In genomic region chr13:48694090-48695064, GRCm38 (mm10) we compare ENCODE assay signal across 8 mouse cellular contexts. TPM values are rescaled to one million over a fixed set of nuclear protein-coding genes. Genes with fewer than 3 reads are reported as not detected.
DNase-seq lines count a peak whose midpoint lies in the region; ATAC-seq and TF ChIP-seq lines count a peak whose summit lies in the region.

No protein-coding gene starts in this region.

- H3K4me3 ChIP-seq in lung, embryonic 15.5 days, result no peak overlapping the region
- H3K4me3 ChIP-seq in heart, embryonic 14.5 days (ENCODE audit: control insufficient read depth in 1 of 2, insufficient read depth in 1 of 2, low read depth in 1 of 2, low read length in 2 of 2), result no peak overlapping the region
- no peak overlapping the region; the same call in 1 of the 2 replicates for H3K4me3 ChIP-seq in limb, embryonic 11.5 days (ENCODE audit: low read depth, low read length)
- H3K4me3 ChIP-seq in thymus, adult 2 months (ENCODE audit: control insufficient read depth, insufficient read depth, low read length), result no peak overlapping the region

- H3K27ac ChIP-seq in lung, embryonic 15.5 days, result peak overlapping the region; percentile 33
- peak overlapping the region; percentile 78 to 79 for H3K27ac ChIP-seq in heart, embryonic 14.5 days (replicated peaks in 1 of 2; ENCODE audit: control insufficient read depth in 1 of 2, insufficient read depth in 1 of 2, low read depth in 2 of 2, low read length in 2 of 2)
- 0 out of 2 replicates have a peak overlapping the region, but pooled peaks have one; percentile 71 for H3K27ac ChIP-seq in limb, embryonic 11.5 days (replicated peaks; ENCODE audit: low read depth, low read length)
- H3K27ac ChIP-seq in thymus, adult 2 months (ENCODE audit: control insufficient read depth, insufficient read depth, low read length), result no peak overlapping the region

- 17% methylated on average over 27 of the region's 27 CpGs for WGBS in lung, embryonic 15.5 days
- 50% methylated on average over 27 of the region's 27 CpGs for WGBS in heart, embryonic 14.5 days
- WGBS in limb, embryonic 11.5 days, result 35% methylated on average over 27 of the region's 27 CpGs
- WGBS in thymus, adult 2 months, result 79% methylated on average over 27 of the region's 27 CpGs

- H3K36me3 ChIP-seq in lung, embryonic 15.5 days, result no peaks in the 10 kb centered on the region
- no peaks in the 10 kb centered on the region for H3K36me3 ChIP-seq in heart, embryonic 14.5 days (ENCODE audit: control insufficient read depth, insufficient read depth, low read length)
- no peaks in the 10 kb centered on the region for H3K36me3 ChIP-seq in limb, embryonic 11.5 days (ENCODE audit: control insufficient read depth, insufficient read depth, low read length)
- no peaks in the 10 kb centered on the region for H3K36me3 ChIP-seq in thymus, adult 2 months (ENCODE audit: control insufficient read depth, insufficient read depth, low read length)

- H3K4me1 ChIP-seq in lung, embryonic 15.5 days, result peaks cover 24% of the 10 kb centered on the region
- peaks cover 21 to 31% of the 10 kb centered on the region in 2 experiments for H3K4me1 ChIP-seq in heart, embryonic 14.5 days (ENCODE audit: control insufficient read depth in 2 of 2, insufficient read depth in 2 of 2, low read length in 2 of 2)
- H3K4me1 ChIP-seq in limb, embryonic 11.5 days (ENCODE audit: control insufficient read depth, insufficient read depth, low read length), result peaks cover 20% of the 10 kb centered on the region
- H3K4me1 ChIP-seq in thymus, adult 2 months (replicated peaks; ENCODE audit: control insufficient read depth, insufficient read depth, low read length), result no peaks in the 10 kb centered on the region

- no peak for TF ChIP-seq CTCF in thymus, adult 2 months (IDR thresholded peaks at IDR 0.05; ENCODE audit: borderline replicate concordance, control insufficient read depth, extremely low read depth, insufficient read depth, low read length, poor library complexity)

- TF ChIP-seq POLR2A in thymus, adult 2 months (IDR thresholded peaks at IDR 0.05; ENCODE audit: control insufficient read depth, extremely low read depth, insufficient read depth, low read length, poor library complexity), result no peak

- H3K27me3 ChIP-seq in lung, embryonic 15.5 days, result peaks cover 60% of the 10 kb centered on the region
- H3K27me3 ChIP-seq in heart, embryonic 14.5 days (ENCODE audit: control insufficient read depth, insufficient read depth, low read length), result no peaks in the 10 kb centered on the region
- H3K27me3 ChIP-seq in limb, embryonic 11.5 days (ENCODE audit: control insufficient read depth, insufficient read depth, low read length), result 0 out of 2 replicates have a peak, but pooled peaks cover 2% of the 10 kb centered on the region
- H3K27me3 ChIP-seq in thymus, adult 2 months (ENCODE audit: control insufficient read depth, insufficient read depth, low read length), result no peaks in the 10 kb centered on the region; the same call in 1 of the 2 replicates

- no peak for DNase-seq in lung, postnatal 25 days (ENCODE audit: low spot score)
- peak; percentile 40 for DNase-seq in forelimb bud, embryonic 11.5 days (ENCODE audit: low read depth, low spot score)
- peak; percentile 54 for DNase-seq in limb, embryonic 11.5 days (ENCODE audit: low spot score)
- peak; percentile 14 for DNase-seq in testis, postnatal 14 days (ENCODE audit: low spot score)
- DNase-seq in retina, embryonic 14.5 days (ENCODE audit: low spot score), result no peak
- DNase-seq in thymus, adult 2 months, result no peak

- no peak overlapping the region for H3K9ac ChIP-seq in lung, embryonic 15.5 days
- no peak overlapping the region; the same call in 1 of the 2 replicates for H3K9ac ChIP-seq in heart, embryonic 14.5 days (ENCODE audit: low read length)
- no peak overlapping the region; the same call in 1 of the 2 replicates for H3K9ac ChIP-seq in limb, embryonic 11.5 days (ENCODE audit: low read length)

- H3K9me3 ChIP-seq in lung, embryonic 15.5 days, result no peaks in the 10 kb centered on the region; the same call in 1 of the 2 replicates
- H3K9me3 ChIP-seq in heart, embryonic 14.5 days (ENCODE audit: control insufficient read depth, low read length), result peaks cover 9% of the 10 kb centered on the region; the same call in 1 of the 2 replicates
- no peaks in the 10 kb centered on the region for H3K9me3 ChIP-seq in limb, embryonic 11.5 days (ENCODE audit: control insufficient read depth, low read length)

- H3K4me2 ChIP-seq in lung, embryonic 15.5 days, result 0 out of 2 replicates have a peak overlapping the region, but pooled peaks have one; percentile 16
- H3K4me2 ChIP-seq in heart, embryonic 14.5 days (ENCODE audit: low read length), result 0 out of 2 replicates have a peak overlapping the region, but pooled peaks have one; percentile 14
- H3K4me2 ChIP-seq in limb, embryonic 11.5 days (ENCODE audit: low read depth, severe bottlenecking), result no peak overlapping the region

- ATAC-seq in lung, embryonic 15.5 days (ENCODE audit: borderline replicate concordance, extremely low read depth, low FRiP score, low TSS enrichment), result peak; percentile 66; the same call in 1 of the 2 replicates
- ATAC-seq in heart, embryonic 14.5 days (ENCODE audit: insufficient number of reproducible peaks, insufficient read depth, low FRiP score, low read depth), result peak; percentile 57; the same call in 1 of the 2 replicates
- peak; percentile 55 for ATAC-seq in limb, embryonic 11.5 days (ENCODE audit: insufficient number of reproducible peaks, low FRiP score, low TSS enrichment, low read depth)

RNA-seq across cellular contexts. Expression of gene Barx1, which starts 31.6 kb away (rescaled TPM):
- polyA plus RNA-seq in lung, embryonic 15.5 days (2015; fragmentation: Nextera tagmentation; extraction: Ambion mirVana), result 0.45 and 0.90 TPM in 2 replicates
- polyA plus RNA-seq in heart, embryonic 14.5 days (2014; fragmentation: Nextera tagmentation; extraction: Ambion mirVana), result 0.57 TPM in 1 of 2 replicates, not detected in the other
- 1.3 and 1.4 TPM in 2 replicates for polyA plus RNA-seq in limb, embryonic 11.5 days (2014; fragmentation: Nextera tagmentation; extraction: Ambion mirVana)
- 0.41 and 1.1 TPM in 2 replicates for polyA plus RNA-seq in thymus, adult 2 months (2012; rRNA removed)

Comparison
In these comparisons a context has a peak if more than half of its experiments do, and no peak if none do; other contexts are left out.
1. DNase-seq: peak in forelimb bud, embryonic 11.5 days (single experiment), limb, embryonic 11.5 days (single experiment) and testis, postnatal 14 days (single experiment); none in lung, postnatal 25 days (single experiment), retina, embryonic 14.5 days (single experiment) and thymus, adult 2 months (single experiment).
2. Peak in every context shown above with its lines, with median percentiles within 50 percentile points of each other: ATAC-seq.